Mouse (Mus musculus) granulocyte monocyte progenitor cell, adult 5-6 weeks (primary cell): ENCODE results near the gene Syne1. TPM values are rescaled to one million over a fixed set of nuclear protein-coding genes. Genes with fewer than 3 reads are reported as not detected.

Experiments used
- ATAC-seq: replicated peaks from 2 replicates; pipeline ENCODE4 v1.8.0; 2016; ENCODE audit warnings: mild to moderate bottlenecking, moderate TSS enrichment, inconsistent platforms; ENCODE audit not compliant: poor library complexity, severe bottlenecking
- total RNA-seq, 2 experiments: library from RNA; stranded (forward) in 1 of 2; stranded (reverse) in 1 of 2; fragments of 200-712, 200-1000 nt in 1 of 2; fragments of >200 nt in 1 of 2; fragmentation: Nextera tagmentation in 1 of 2; gene quantifications; 2 replicates each; pipeline ENCODE4 v1.2.3; 2014 to 2017

Syne1 gene
- total RNA-seq, 2 experiments from 2014 or later, result 23.7 to 30.7 TPM

DNA sequence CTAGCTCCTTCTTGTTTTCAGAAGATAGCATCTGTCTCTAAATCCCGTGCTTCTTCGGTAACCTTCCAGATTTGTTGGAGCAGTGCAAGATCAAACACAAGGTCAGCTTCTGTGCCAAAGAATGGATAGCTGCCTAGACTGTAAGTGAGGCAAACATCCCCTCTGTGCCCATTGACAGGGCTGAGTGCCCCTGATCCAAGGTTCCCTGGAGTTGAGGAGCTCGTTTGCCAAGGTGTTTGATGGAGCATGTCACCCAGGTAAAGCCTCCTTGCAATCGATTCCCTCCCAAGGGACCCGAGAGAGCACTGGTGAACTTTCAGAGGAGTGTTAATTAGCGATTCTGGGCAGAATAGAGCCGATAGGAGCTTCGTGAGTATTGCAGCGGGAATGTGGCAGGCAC, 523.0 kb downstream of the Syne1 start:
- ATAC-seq, result no peak

DNA sequence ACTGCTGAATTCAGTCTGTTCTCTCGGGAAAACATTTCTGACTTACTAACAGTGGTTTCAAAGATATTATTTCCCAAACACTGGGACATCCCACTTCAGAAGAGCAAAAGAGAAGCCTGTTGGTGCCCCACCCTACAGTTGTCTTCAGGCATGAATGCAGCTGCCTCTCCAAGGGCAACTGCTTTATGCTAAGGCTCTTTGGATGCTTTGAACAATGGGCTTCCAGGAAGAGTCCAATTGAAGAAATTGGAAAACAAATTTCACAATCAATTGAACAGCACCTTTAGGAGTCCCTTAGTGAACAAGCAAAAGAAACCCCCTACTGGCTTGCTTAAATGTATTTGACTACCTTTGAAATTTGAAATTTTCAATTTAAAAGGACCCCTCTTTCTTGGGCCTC, 524.1 kb downstream of the Syne1 start:
- ATAC-seq, result no peak

DNA sequence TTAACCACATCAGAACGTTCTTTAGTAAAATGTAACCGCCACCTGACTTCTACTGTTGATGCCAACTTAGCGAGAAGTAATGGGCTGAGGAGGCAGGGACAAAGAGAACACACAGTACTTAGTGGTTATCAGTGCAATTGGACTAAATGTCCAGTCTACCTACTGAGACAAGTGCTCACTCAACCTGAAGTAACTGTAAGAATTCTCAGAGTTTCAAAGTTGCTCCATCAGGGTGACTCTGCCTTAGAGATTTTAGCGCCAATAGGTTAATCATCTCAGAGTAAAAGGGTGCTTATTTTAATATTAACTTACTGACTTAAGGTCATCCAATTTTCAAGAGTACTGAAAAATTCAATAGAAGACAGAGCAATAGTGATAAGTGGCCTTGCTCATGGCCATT, 525.4 kb downstream of the Syne1 start:
- ATAC-seq, result no peak

DNA sequence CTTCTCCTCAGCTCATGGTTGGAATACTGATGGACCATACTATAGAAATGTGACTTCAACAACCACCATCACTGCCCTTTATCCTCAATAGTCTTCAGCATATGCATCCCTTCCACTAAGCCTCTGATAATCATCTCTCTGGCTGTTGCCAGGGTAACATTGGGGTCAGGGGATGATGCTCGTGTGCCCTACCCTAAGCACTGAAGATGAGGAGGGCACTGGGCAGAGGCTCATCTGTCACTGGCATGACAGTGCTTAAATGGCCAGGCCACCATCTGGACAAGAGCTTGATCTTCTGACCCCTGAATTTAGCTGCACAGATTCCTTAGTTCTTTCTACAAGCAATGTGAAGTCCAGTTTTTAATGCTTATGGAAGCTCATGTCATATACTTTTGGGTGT, 534.1 kb downstream of the Syne1 start:
- ATAC-seq, result no peak

DNA sequence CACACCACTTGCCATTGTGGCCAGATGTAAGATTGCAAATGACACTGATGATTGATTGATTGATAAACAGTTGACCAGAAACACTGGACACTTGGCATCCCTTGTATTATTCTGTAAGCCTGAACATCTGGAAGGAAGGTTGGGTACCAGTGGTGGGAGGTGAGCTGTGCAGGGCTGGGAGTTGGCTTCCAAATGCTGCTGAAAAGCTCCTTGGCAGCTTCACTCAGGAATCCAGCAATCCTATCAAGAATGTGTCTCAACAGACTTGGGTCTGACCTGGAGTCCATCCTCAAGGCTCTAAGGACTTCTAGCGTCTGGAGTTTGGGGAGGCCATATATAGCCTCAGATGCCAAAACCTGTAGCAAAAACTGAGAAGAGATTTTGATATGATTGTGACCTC, 536.3 kb downstream of the Syne1 start:
- ATAC-seq, result no peak

DNA sequence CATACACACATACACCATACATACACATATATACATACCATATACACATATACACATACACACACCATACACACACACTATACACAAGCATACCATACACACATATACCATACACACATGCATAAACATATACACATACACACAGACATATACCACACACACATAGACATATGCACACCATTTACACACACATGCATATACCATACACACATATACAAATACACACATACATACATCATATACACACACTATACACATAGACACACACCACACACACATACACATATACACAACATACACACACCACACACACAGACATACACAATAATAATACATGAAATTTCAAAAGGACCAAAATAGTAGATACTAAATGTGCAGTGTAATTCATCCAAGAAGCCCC, 539.3 kb downstream of the Syne1 start:
- ATAC-seq, result no peak

DNA sequence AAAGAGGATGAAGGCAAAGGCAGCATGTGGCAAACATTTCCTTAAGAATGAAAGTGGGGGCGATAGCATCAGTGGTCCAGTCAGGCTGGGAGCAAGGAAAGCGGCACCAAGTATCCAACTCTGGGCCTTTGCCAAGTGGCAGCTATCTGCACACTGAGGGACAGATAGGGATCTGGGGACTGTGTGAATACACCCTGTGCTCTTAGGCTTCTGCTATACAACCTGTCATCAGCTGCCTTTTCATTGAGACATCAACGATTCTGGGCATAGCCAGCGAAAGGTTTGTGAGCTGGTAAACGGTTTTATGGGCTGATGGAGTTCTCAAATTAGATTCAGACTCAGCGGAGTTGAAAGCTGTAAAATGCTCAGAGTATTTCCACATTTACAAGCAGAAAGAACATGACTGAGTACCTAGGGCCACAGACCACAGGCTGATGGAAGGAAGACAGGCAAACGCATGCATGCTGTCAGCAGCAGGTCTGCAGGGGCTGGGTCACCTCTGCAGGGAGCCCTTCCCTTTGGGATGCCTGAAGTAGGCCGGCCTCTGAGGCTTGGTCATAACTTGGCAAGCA, 542.4 kb downstream of the Syne1 start:
- no peak for ATAC-seq

DNA sequence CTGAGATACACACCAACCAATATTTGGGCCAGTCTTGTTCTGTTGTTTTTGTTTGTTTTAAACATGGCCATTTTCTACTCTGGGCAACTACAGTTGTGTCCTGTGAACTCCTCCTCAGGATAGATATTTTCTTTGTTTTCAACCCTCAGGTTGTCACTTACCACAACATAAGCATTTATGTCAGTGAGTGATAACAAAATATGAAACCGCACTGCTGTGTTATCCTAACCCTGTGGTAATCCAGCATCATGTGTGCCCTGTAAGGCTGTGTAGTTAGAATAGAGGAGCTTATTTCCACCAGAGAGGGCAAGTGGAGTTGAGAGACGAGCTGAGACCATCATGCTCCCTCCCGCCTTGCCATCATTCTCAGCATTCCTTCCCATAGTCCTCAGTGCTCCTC, 554.7 kb downstream of the Syne1 start:
- no peak for ATAC-seq

DNA sequence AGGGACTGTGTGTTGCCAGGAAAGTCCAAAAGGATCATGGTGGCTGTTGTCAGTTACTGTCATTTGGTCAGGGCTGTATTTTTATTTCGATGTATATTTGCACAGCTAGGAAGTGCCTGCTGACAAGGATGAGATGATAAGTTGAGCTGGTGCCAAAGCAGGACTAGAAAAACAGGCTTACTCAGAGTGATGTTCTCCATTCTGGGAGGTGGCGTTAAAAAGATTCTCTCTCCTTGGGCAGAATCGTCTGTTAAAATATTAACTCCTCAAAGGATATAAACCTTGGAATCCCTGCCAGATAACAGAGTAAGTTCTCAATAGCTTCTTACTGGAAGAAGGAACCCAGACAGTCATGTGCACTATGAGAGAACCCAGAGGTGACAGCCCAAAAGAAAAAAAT, 557.5 kb downstream of the Syne1 start:
- ATAC-seq, result no peak

DNA sequence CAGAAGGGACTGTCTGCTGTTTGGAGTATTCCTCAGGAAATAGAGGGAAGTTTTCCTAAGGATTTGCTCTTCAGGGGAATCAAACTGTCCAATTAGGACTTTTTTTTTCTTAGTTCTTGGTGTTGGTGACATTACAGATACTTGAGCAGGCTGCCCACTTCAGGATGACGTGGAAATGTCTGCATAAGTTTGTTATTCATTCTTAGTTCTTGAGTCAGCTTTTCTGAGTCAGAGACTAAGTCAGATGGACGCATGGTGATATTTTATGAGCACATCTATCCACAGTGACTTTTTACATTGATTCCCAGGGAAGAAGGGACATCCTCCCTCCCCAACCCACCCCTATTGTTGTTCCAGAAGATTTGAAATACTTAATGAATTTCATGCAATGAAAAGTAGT, 567.4 kb downstream of the Syne1 start:
- ATAC-seq, result no peak

DNA sequence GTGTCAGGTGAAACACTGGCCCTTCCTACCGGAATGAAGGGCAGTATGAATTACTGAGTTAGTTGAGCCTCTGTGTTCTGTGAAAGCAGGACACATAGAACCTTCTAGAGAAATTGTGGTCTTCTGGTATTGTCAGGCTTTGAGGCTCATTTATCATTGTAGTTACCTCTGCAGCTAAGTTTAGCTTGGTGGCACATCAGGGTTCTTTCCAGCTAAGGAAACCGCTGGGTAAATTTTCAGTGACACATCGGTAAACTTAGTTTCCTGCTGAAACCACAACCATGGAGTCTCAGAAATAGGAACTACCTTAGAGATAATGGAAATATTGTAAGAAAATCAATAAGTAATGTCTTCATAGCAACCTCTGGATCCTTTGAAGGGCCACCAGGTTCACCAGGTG, 573.9 kb downstream of the Syne1 start:
- peak; percentile 40; the same call in 1 of the 2 replicates for ATAC-seq

DNA sequence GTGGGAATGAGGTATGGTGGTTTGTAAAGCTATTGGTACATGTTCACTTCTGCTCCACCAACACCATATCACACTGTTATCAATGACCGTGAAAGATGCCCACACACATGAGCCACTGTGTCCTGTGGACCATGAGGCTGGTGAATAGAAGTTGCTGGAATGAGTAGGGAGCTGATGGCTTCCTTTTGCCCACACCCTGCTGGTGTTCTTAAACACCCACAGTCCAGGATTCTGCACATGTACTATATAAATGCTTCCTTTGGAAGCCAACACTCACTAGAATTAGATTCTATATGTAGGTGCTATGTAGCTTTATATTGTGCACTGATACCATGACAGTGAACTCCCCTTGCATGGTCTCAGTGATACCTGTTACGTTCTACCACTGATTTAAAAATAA, 574.7 kb downstream of the Syne1 start:
- ATAC-seq, result no peak

DNA sequence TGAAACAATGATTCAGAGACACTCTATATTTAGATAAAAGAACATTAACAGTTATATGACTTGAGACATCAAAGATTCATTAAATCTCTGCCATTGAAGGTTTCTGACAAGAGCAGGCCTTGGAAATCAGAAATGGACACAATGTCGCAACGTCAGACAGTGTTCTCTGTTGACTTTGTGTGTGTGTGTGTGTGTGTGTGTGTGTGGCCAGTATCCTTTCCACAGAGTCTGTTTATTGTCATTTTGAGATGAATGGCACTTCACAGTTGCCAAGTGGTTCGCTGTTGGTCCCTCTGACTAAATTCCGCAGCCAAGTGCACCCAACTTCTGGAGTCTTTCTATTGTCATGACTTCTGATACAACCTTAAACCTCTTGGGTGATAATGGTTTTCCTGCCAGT, 577.0 kb downstream of the Syne1 start:
- ATAC-seq, result no peak

DNA sequence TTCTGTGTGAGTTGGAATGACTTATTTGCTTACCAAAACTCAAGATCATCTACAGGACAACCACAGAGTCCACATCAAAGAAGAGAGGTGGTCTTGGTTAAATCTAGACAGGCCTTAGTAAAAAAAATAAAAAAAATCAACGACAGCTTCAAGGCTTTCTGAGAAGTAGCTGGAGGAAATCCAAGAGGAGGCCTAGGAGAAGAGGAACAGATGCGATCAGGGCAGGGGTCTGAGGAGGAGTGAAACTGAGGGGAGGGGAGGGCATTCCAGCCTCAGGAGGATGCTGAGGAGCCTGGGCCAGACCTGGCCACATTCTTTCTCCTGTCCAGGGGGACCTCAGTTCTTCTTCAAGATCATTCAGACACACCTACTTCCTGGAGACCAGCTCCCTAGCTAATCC, 579.3 kb downstream of the Syne1 start:
- ATAC-seq, result no peak

DNA sequence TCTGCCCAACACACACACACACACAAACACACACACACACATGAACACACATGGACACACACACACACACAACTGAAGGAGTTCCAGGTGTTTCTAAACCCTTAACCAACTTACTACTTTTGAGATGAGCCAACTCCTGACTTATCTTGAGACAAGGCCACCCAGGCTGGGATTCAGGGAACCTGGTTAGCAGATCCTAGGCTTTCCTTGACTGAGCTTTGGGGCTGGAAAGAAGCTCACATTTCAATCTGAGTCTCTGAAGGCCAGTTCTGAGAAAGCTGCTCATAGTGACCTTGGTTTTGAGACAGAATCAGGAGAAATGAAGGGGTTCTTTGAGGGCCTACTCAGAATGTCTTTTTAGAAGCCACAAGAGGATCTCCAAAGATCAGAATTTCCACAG, 579.7 kb downstream of the Syne1 start:
- no peak for ATAC-seq

DNA sequence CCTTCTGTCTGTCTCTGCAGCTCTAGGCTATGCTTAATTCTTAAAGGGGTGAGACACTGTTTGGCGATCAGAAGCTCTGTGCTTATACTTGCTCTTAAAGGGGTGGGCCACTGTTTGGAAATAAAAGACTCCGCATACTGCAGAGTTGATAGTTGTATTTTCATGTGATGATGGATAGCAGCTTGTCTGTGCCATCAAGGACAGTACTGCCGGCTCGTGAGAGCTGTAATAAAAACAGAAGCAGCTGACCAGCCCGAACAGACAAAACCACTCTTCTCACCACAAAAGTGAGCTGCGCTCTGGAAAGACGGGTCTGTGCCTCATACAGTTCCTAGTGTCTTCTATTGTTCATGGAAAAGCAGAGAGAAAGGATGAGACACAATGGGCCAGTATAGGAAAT, 580.1 kb downstream of the Syne1 start:
- no peak for ATAC-seq

Other genes starting within 250 kb of the Syne1 start
- 2.1 and 5.4 TPM in 2 replicates for gene Myct1, start 42.3 kb upstream of the Syne1 start, total RNA-seq (2014; fragmentation: Nextera tagmentation)
- gene Myct1, start 42.3 kb upstream of the Syne1 start, total RNA-seq (2017), result 1.1 and 1.4 TPM in 2 replicates
- not detected in 2 replicates for gene Vip, start 87.7 kb upstream of the Syne1 start, total RNA-seq (2014; fragmentation: Nextera tagmentation)
- not detected in 2 replicates for gene Vip, start 87.7 kb upstream of the Syne1 start, total RNA-seq (2017)